Mouse (Mus musculus): ENCODE results near the gene Naa11. TPM values are rescaled to one million over a fixed set of nuclear protein-coding genes. Genes with fewer than 3 reads are reported as not detected.

Naa11 gene
- total RNA-seq (2021), result not detected
- long read RNA-seq, experiment 1, result 0 reads
- long read RNA-seq, experiment 2, result 0 reads

GRCm38 (mm10) chr5:97392160-97392559 lies at the start of gene Naa11:
Gene Naa11, minus strand, starts transcription at chr5:97392379.
- H3K27ac ChIP-seq, result no peak within 1 kb of the TSS
- no peak within 1 kb of the TSS for H3K4me3 ChIP-seq
- intact Hi-C loops (cut with DNase I), result no loop called here
- no peak for DNase-seq
- no peak for TF ChIP-seq CTCF (IDR thresholded peaks at IDR 0.05)

DNA sequence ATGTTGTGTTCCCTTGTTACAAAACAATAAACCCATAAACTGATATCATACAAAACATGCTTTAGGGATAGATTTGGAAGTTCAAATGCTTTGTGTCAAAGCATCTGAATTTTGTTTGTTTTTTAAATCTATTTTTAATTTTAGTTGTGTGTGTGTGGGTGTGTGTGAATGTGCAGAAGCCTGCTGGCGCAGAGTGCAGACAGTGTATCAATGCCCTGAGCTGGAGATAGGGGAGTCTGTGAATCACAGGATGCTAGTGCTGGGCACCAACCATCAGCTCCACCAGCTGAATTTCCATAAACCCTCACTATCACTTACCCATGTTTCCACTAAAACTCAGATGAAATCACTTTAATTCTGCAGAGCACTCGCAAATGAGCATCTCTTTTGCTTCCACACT lies 40.3 kb upstream of the Naa11 start:
- Histone ChIP-seq H3K27ac (no peak overlapping the region), H3K4me3 (no peak overlapping the region)
- intact Hi-C loops (cut with DNase I), result no loop called here
- no peak for TF ChIP-seq CTCF (IDR thresholded peaks at IDR 0.05)
- no peak for DNase-seq

GRCm38 (mm10) chr5:97429976-97430375 lies 37.8 kb upstream of the Naa11 start:
- Histone ChIP-seq H3K27ac (no peak overlapping the region), H3K4me3 (no peak overlapping the region)
- no peak for DNase-seq
- no peak for TF ChIP-seq CTCF (IDR thresholded peaks at IDR 0.05)
- intact Hi-C loops (cut with DNase I), result no loop called here

- intact Hi-C loops (cut with DNase I), result no loop called here
- TF ChIP-seq CTCF (IDR thresholded peaks at IDR 0.05), result no peak
- H3K4me3 ChIP-seq, result no peak overlapping the region
- no peak overlapping the region for H3K27ac ChIP-seq
- DNase-seq, result no peak
Observed at GRCm38 (mm10) chr5:97421669-97422068, 29.5 kb upstream of the Naa11 start.

DNA sequence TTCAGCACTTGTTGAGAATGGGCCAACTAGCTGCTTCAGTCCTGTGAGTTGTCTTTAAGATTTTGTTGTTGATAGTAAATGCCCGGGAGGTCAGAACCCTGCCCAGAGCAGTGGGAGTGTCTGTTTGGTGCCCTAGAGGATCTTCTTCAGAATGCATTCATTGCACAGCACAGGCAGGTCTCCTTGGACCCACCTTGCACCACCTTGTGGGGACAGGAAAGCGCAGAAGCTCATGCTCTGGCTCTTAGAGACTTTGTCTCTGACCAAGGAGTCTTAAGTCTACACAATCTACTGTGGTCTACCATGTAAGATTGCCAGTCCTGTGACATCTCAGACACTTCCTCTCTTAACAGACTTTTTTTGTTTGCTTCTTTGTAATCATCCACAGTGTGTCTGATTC lies 25.0 kb upstream of the Naa11 start:
- H3K4me3 ChIP-seq, result no peak overlapping the region
- no peak for DNase-seq
- intact Hi-C loops (cut with DNase I), result no loop called here
- no peak for TF ChIP-seq CTCF (IDR thresholded peaks at IDR 0.05)
- H3K27ac ChIP-seq, result no peak overlapping the region

DNA sequence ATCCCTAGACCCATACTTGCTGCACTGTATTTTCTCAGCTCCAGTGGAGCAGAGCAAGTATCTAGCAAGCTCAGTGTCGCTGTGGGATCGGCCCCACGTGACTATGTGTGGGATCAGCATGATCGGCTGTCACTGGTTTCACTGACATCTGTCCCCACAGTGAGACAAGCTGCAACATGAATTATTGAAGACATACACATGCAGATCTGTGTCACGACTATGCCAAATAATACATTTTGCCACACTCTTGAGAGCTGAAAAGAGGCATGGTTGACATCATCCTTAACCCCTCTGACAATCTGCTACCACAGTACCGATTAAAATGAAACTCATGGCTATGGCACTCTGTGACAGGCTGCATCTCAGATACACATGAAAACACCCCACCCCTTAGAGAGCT lies 23.7 kb upstream of the Naa11 start:
- intact Hi-C loops (cut with DNase I), result no loop called here
- TF ChIP-seq CTCF (IDR thresholded peaks at IDR 0.05), result no peak
- DNase-seq, result no peak
- no peak overlapping the region for H3K4me3 ChIP-seq
- H3K27ac ChIP-seq, result no peak overlapping the region

DNA sequence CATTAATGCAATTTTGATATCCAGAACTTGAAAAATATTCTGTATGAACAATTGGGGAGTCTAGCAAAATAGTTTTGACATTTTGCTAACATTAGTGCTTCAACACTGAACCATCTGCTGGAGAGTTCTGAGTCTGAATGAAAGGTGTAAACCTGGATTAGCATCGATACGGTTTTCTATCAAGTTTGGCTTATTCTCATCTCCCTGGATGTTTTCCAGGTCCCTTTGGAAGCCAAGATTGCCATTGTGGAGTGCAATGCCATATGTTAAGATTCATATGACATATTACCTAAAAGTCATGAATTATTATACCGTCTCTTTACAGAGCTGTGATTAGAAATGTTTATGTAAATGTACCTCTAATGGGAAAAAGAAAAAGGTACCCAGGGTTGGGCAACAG lies 21.5 kb upstream of the Naa11 start:
- no peak for DNase-seq
- TF ChIP-seq CTCF (IDR thresholded peaks at IDR 0.05), result no peak
- intact Hi-C loops (cut with DNase I), result no loop called here
- Histone ChIP-seq H3K27ac (no peak overlapping the region), H3K4me3 (no peak overlapping the region)

GRCm38 (mm10) chr5:97410190-97410589 lies 18.0 kb upstream of the Naa11 start:
- intact Hi-C loops (cut with DNase I), result no loop called here
- DNase-seq, result no peak
- no peak for TF ChIP-seq CTCF (IDR thresholded peaks at IDR 0.05)
- no peak overlapping the region for H3K27ac ChIP-seq
- no peak overlapping the region for H3K4me3 ChIP-seq

DNA sequence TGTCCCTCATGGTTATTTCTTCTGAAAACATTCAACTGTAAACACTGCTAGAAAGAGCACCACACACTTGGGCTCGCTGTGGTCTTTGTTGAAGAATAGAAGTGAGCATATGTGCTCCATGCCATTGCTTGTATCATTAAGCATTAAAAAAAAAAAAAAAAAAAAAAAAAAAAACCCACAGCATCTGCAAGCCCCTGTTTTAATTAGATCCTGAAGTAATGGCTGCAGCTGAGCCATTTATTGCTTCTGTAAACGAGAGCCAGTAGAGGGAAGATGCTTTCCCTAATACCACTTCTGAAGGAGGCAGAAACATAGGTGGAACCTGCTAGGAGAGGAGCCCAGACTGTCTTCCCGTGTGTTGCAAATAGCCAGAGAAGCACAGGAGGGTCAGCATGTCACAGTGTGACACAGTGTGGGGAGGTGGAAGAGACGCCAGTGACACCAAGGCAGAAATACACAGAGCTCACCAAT lies 17.1 kb upstream of the Naa11 start:
- no peak for TF ChIP-seq CTCF (IDR thresholded peaks at IDR 0.05)
- intact Hi-C loops (cut with DNase I), result no loop called here
- Histone ChIP-seq H3K27ac (no peak overlapping the region), H3K4me3 (no peak overlapping the region)
- DNase-seq, result no peak

DNA sequence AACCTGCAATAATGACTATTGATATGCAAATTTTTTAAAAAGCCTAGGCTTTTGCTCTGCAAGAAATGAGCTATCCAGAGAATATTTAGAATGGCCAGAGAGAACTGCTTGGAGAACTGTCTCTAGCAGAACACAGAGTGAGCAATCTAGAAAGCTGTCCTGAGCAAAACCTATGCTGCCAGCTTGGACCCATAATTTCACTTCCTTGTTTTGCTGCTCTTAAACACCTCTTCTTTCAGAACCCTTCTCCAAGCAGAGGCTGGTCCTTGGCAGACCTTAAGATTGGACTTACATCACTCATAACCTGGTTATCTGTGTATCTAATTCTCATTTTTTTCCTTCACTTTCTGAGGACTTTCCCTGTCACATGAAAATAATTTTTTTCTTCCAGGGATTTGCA lies 8.9 kb upstream of the Naa11 start:
- Histone ChIP-seq H3K4me3 (no peak overlapping the region), H3K27ac (no peak overlapping the region)
- intact Hi-C loops (cut with DNase I), result no loop called here
- TF ChIP-seq CTCF (IDR thresholded peaks at IDR 0.05), result no peak
- no peak for DNase-seq

GRCm38 (mm10) chr5:97397585-97397984 lies 5.4 kb upstream of the Naa11 start:
- H3K27ac ChIP-seq, result no peak overlapping the region
- no peak for TF ChIP-seq CTCF (IDR thresholded peaks at IDR 0.05)
- no peak overlapping the region for H3K4me3 ChIP-seq
- no peak for DNase-seq
- intact Hi-C loops (cut with DNase I), result no loop called here

GRCm38 (mm10) chr5:97387622-97388021 lies 4.6 kb downstream of the Naa11 start:
- no peak for TF ChIP-seq CTCF (IDR thresholded peaks at IDR 0.05)
- no peak overlapping the region for H3K4me3 ChIP-seq
- H3K27ac ChIP-seq, result no peak overlapping the region
- DNase-seq, result no peak
- intact Hi-C loops (cut with DNase I), result no loop called here

- no peak for DNase-seq
- no peak for TF ChIP-seq CTCF (IDR thresholded peaks at IDR 0.05)
- Histone ChIP-seq H3K4me3 (no peak overlapping the region), H3K27ac (no peak overlapping the region)
- intact Hi-C loops (cut with DNase I), result no loop called here
Observed at GRCm38 (mm10) chr5:97384399-97384798, 7.8 kb downstream of the Naa11 start.

DNA sequence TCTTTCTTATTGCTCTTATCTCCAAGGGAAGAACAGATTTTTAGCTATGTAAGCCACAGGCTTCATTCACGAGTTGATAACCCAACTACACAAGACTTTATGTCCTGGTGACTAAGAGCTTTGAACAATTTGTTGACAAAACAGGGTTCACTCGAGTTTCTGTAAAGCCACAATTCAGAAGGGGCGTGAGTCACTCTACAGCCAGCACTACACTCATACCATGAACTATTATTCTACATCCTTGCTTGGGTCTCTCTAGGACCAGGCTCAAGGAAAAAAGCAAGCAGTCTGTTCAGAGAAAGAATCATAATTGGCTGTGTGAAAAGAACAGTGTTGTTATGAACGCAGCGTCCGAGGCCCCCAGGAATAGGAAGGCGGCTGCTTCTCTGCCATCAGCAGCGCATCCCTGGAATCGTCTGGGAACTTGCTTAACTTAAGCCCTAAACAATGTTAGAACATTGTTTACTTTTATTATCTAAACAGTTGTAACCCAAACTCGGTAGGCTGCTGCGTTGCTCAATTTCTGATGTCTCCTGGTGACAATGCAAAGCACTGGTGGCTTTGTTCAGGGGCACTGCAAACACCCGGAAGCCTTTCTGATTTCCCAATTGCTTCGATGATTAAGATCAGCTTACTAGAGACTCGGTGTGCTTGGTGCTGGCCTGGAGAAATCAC lies 9.5 kb downstream of the Naa11 start:
- Histone ChIP-seq H3K27ac (no peak overlapping the region), H3K4me3 (no peak overlapping the region)
- no peak for DNase-seq
- no peak for TF ChIP-seq CTCF (IDR thresholded peaks at IDR 0.05)
- intact Hi-C loops (cut with DNase I), result no loop called here
